Mouse (Mus musculus): ENCODE results near the gene Apoa1.

The Apoa1 gene

GRCm38 (mm10) chr9:46256658-46257385, 28.4 kb downstream of the Apoa1 start:
- DNase-seq (ENCODE audit: low read depth, low spot score) = no peak

GRCm38 (mm10) chr9:46257546-46257945, 29.2 kb downstream of the Apoa1 start:
- DNase-seq (ENCODE audit: low read depth, low spot score) = no peak

GRCm38 (mm10) chr9:46259111-46259510, 30.7 kb downstream of the Apoa1 start:
- no peak for DNase-seq (ENCODE audit: low read depth, low spot score)

GRCm38 (mm10) chr9:46261131-46261530, 32.8 kb downstream of the Apoa1 start:
- no peak for DNase-seq (ENCODE audit: low read depth, low spot score)

GRCm38 (mm10) chr9:46268343-46268873, 40.0 kb downstream of the Apoa1 start, which contains the start of gene Apoa5:
TSS of gene Apoa5 (plus strand) at chr9:46268633.
- no peak for DNase-seq (ENCODE audit: low read depth, low spot score)

GRCm38 (mm10) chr9:46269125-46269524, 40.7 kb downstream of the Apoa1 start:
- DNase-seq (ENCODE audit: low read depth, low spot score) = no peak

- no peak for DNase-seq (ENCODE audit: low read depth, low spot score)
These were observed 42.4 kb downstream of the Apoa1 start for GRCm38 (mm10) chr9:46270782-46271181.

- DNase-seq (ENCODE audit: low read depth, low spot score) = peak; percentile 83
These were observed 43.7 kb downstream of the Apoa1 start for GRCm38 (mm10) chr9:46272070-46272469.

- peak; percentile 94 for DNase-seq (ENCODE audit: low read depth, low spot score)
These were observed 44.5 kb downstream of the Apoa1 start, which contains the start of gene Zpr1 for GRCm38 (mm10) chr9:46272677-46273454. TSS of gene Zpr1 (plus strand) at chr9:46273064.

GRCm38 (mm10) chr9:46274494-46274893, 46.1 kb downstream of the Apoa1 start:
- DNase-seq (ENCODE audit: low read depth, low spot score) = no peak
